Mouse (Mus musculus) brain, embryonic 14.5 days (tissue): ENCODE measurements at regions not wholly inside any gene's neighbourhood (a gene's known extent, or its start where the extent isn't known, plus 50 kb on each side); places are given as distances from the start of the nearest gene placed in this dataset.

Experiments used
- CTCF ChIP-seq: fragments of 200-500 bp; IDR thresholded peaks from 2 replicates; pipeline ENCODE4 v1.5.1; 2012; ENCODE audit warnings: inconsistent platforms, mild to moderate bottlenecking, moderate library complexity, borderline replicate concordance; ENCODE audit not compliant: insufficient read depth, insufficient read length; ENCODE audit errors: extremely low read depth
- POLR2A ChIP-seq: fragments of 200-500 bp; IDR thresholded peaks from 2 replicates; pipeline ENCODE4 v1.6.1; 2012; ENCODE audit warnings: mild to moderate bottlenecking, inconsistent platforms, borderline replicate concordance; ENCODE audit not compliant: poor library complexity, insufficient read depth, insufficient read length, severe bottlenecking; ENCODE audit errors: extremely low read depth

DNA sequence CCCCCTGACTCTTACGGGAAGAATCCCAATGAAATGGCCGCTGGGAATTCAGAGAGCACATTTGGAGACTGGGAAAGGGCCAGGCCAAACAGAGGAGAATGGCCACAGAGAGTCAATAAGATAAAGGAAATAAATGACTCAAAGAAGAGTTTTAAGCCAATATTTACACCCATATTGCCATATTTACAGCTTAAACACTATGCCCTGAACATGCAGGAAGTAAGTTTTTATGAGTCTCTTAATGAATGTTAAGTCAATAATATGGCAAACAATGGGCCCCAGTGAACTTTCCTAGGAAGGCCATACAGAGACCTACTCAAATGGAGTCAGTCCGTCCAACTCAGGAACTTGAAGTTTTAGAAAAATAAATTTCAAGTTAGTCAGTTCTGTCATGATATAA, 347.8 kb downstream of the Klf5 start:
- TF ChIP-seq CTCF (no peak), POLR2A (no peak)
